Mouse (Mus musculus): ENCODE measurements around the gene Qrich2.

Gene Qrich2

GRCm38 (mm10) chr11:116449341-116449740 lies 16.7 kb downstream of the Qrich2 start:
- no peak for DNase-seq (ENCODE audit: extremely low read depth, insufficient read length, low spot score)

- no peak for DNase-seq (ENCODE audit: extremely low read depth, insufficient read length, low spot score)
Measured at GRCm38 (mm10) chr11:116447822-116448221, 18.2 kb downstream of the Qrich2 start.

GRCm38 (mm10) chr11:116446308-116446887 lies 19.6 kb downstream of the Qrich2 start:
- DNase-seq (ENCODE audit: extremely low read depth, insufficient read length, low spot score), result no peak

GRCm38 (mm10) chr11:116445596-116446307 lies 20.3 kb downstream of the Qrich2 start:
- DNase-seq (ENCODE audit: extremely low read depth, insufficient read length, low spot score), result peak; percentile 78

GRCm38 (mm10) chr11:116443935-116444334 lies 22.1 kb downstream of the Qrich2 start:
- no peak for DNase-seq (ENCODE audit: extremely low read depth, insufficient read length, low spot score)

GRCm38 (mm10) chr11:116443311-116443710 lies 22.7 kb downstream of the Qrich2 start:
- DNase-seq (ENCODE audit: extremely low read depth, insufficient read length, low spot score), result no peak

- DNase-seq (ENCODE audit: extremely low read depth, insufficient read length, low spot score), result no peak
Measured at GRCm38 (mm10) chr11:116442867-116443177, 23.2 kb downstream of the Qrich2 start.

- no peak for DNase-seq (ENCODE audit: extremely low read depth, insufficient read length, low spot score)
Measured at GRCm38 (mm10) chr11:116442129-116442866, 23.7 kb downstream of the Qrich2 start.

GRCm38 (mm10) chr11:116440408-116441068 lies 25.5 kb downstream of the Qrich2 start:
- DNase-seq (ENCODE audit: extremely low read depth, insufficient read length, low spot score), result no peak

- no peak for DNase-seq (ENCODE audit: extremely low read depth, insufficient read length, low spot score)
Measured at GRCm38 (mm10) chr11:116439269-116440240, 26.5 kb downstream of the Qrich2 start.

- DNase-seq (ENCODE audit: extremely low read depth, insufficient read length, low spot score), result no peak
Measured at GRCm38 (mm10) chr11:116437541-116437940, 28.5 kb downstream of the Qrich2 start.

- DNase-seq (ENCODE audit: extremely low read depth, insufficient read length, low spot score), result no peak
Measured at GRCm38 (mm10) chr11:116436725-116437331, 29.2 kb downstream of the Qrich2 start.

- DNase-seq (ENCODE audit: extremely low read depth, insufficient read length, low spot score), result no peak
Measured at GRCm38 (mm10) chr11:116435992-116436724, 29.9 kb downstream of the Qrich2 start.

GRCm38 (mm10) chr11:116434967-116435752 lies 30.9 kb downstream of the Qrich2 start:
- no peak for DNase-seq (ENCODE audit: extremely low read depth, insufficient read length, low spot score)

- peak; percentile 76 for DNase-seq (ENCODE audit: extremely low read depth, insufficient read length, low spot score)
Measured at GRCm38 (mm10) chr11:116434287-116434966, 31.6 kb downstream of the Qrich2 start.

- DNase-seq (ENCODE audit: extremely low read depth, insufficient read length, low spot score), result peak; percentile 100
Measured at GRCm38 (mm10) chr11:116433356-116434286, 32.4 kb downstream of the Qrich2 start, which contains the start of gene Ubald2. Gene Ubald2 (plus strand): TSS chr11:116434094.
